Mouse (Mus musculus): ENCODE measurements around the gene Zfp866. TPM values are rescaled to one million over a fixed set of nuclear protein-coding genes. Genes with fewer than 3 reads are reported as not detected.

Zfp866 gene
- total RNA-seq (2015; ENCODE audit: low replicate concordance) (21.3 and 37.3 TPM in 2 replicates), total RNA-seq (2017; ENCODE audit: low replicate concordance) (37.1 and 60.5 TPM in 2 replicates)

- peak; percentile 97 for ATAC-seq (replicated peaks; ENCODE audit: low FRiP score, poor library complexity, severe bottlenecking)
Measured at GRCm38 (mm10) chr8:69790773-69791367, at the start of gene Zfp866, which contains the start of gene Atp13a1. TSS of gene Zfp866 (minus strand) at chr8:69791178. TSS of gene Atp13a1 (plus strand) at chr8:69791163.

- no peak for ATAC-seq (replicated peaks; ENCODE audit: low FRiP score, poor library complexity, severe bottlenecking)
Measured at GRCm38 (mm10) chr8:69837057-69837682, 46.2 kb upstream of the Zfp866 start.

GRCm38 (mm10) chr8:69832298-69832853, 41.4 kb upstream of the Zfp866 start, which contains the start of gene Pbx4:
TSS of gene Pbx4 (plus strand) at chr8:69832491.
- peak; percentile 96 for ATAC-seq (replicated peaks; ENCODE audit: low FRiP score, poor library complexity, severe bottlenecking)

DNA sequence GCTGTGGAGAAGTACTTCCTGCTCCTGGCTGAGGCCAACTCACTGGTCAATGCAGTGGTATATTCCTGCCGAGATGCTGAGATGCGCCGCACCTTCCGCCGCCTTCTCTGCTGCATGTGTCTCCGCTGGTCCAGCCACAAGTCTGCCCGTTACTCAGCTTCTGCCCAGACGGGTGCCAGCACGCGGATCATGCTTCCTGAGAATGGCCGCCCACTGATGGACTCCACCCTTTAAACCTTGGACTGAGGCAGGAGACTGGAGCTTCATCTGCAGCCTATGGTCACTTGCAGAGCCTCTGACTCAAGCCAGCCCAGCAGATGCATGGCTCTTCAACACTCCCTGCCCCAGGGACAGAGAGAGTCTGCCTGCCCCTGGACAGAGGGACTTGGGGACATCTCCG, 35.4 kb upstream of the Zfp866 start:
- no peak for ATAC-seq (replicated peaks; ENCODE audit: low FRiP score, poor library complexity, severe bottlenecking)

DNA sequence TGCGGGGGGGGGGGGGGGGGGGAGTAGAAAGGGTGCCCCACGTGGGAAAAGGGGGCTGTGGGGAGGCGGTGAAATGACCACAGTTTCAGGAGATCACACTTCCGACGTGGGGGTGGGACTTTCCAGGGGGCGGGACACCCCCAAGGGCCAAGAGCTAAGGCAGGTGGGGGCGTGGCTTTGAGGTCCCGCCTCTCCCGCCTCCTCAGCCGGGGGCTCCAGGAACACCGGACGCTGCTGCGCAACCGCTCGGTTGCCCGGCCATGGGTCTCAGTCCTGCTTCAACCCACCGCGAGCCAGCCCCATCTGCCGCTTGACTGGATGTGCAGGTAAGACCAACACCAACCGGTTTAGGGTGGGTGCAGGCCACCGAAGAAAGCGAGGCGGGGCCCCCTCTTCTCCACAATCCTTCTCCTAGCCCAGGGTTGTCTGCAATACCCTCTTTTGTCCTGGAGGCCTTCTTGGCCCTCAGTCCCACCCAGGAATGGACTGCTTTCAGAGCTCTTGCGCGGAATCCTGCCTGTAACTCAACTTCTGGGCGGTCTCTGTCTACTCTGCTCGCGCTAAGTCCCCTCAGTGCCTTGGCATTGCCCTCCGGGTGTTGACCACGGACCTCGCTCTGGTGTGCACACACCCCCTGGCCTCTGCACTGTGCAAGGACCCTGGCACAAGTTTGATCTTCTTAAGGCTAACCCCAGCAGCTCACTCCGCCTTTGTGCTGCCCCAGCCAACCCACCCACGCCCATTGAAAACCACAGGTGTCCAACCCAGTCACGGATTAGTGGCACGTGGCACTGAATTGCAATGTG, 31.6 kb upstream of the Zfp866 start, which contains the start of gene Lpar2:
Lpar2 (plus strand) TSS at position 44 of the 806 bp plus-strand sequence.
- peak; percentile 28; the same call in 1 of the 2 replicates for ATAC-seq (replicated peaks; ENCODE audit: low FRiP score, poor library complexity, severe bottlenecking)

GRCm38 (mm10) chr8:69821971-69822385, 31.0 kb upstream of the Zfp866 start:
- no peak for ATAC-seq (replicated peaks; ENCODE audit: low FRiP score, poor library complexity, severe bottlenecking)

DNA sequence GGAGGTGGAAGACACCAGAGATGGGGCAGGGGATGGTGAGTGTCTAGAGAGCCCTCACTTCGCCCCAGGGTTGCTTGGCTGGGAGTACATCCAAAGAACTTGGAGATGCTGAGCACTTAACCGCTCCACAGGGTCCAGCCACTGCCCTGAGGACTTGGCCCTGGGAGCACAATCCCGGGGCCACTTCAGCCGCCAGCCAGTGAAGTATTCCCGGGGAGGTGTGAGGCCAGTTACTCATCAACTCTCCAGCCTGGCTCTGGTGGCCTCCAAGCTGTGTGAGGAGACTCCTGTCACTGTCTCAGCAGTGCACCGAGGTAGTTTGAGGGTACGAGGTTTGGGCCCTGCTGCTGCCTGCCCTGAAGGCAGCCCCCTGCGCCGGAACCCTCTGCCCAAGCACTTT, 29.5 kb upstream of the Zfp866 start:
- no peak for ATAC-seq (replicated peaks; ENCODE audit: low FRiP score, poor library complexity, severe bottlenecking)

GRCm38 (mm10) chr8:69815396-69815795, 24.4 kb upstream of the Zfp866 start:
- ATAC-seq (replicated peaks; ENCODE audit: low FRiP score, poor library complexity, severe bottlenecking): no peak

DNA sequence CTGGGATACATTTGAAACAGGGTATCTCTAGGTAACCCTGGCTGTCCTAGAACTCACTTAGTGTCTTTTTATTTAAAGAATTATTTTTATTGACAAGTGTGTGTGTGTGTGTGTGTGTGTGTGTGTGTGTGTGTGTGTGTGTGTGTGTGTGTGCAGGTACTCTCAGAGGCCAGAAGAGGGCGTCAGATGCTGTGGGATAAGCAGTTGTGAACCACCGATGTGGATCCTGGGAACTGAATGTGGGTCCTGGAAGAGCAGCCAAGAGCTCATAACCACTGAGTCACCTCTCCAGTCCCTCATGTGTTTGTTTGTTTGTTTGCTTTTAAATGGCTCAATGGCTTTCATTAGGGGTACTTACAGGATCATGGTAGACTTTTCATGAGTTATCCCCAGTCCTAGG, 23.9 kb upstream of the Zfp866 start:
- ATAC-seq (replicated peaks; ENCODE audit: low FRiP score, poor library complexity, severe bottlenecking): no peak

DNA sequence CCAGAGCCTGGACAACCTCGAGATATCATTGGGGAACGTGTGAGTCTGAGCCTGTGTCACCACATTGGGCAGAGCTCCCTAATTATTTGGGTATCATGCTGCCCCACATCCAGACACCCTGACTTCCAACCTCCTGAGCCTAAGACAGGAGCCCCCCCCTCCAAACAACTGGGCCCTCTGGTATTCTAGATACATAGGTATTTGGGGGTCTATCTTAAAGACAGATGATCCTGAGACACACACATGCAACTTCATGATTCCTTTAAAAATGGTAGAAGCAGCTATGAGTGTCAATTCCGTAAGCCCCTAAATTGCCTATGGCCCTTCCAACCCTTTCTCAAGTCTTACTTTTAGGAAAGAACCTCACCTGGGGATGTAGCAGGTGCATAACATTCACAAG, 18.8 kb upstream of the Zfp866 start:
- ATAC-seq (replicated peaks; ENCODE audit: low FRiP score, poor library complexity, severe bottlenecking): no peak

DNA sequence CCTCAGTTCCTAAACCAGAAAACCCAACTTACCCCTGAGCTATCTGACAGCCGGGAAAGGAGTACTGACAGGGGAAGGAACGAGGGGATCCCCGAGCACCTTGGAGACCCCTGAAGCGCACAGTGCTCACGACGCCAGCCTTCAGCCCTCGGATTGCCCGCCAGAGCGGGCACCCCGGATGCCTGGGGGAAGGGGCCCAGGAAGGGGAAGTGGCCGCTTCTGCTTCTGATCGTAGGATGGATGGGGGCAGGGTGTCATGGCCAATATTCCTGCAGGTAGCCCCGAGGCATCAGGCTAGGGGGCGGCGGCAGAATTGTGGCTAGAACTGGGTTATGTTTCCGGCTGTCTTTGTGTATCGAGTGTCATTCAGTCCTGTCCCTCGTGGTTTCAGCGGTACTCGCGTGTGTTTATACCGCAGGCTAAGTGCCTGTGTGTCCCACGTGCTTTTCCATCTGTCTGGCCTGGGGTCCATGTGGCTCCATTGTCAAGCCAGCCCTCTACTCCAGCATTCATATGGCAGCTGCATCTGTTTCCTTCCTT, 18.0 kb upstream of the Zfp866 start:
- ATAC-seq (replicated peaks; ENCODE audit: low FRiP score, poor library complexity, severe bottlenecking): no peak

DNA sequence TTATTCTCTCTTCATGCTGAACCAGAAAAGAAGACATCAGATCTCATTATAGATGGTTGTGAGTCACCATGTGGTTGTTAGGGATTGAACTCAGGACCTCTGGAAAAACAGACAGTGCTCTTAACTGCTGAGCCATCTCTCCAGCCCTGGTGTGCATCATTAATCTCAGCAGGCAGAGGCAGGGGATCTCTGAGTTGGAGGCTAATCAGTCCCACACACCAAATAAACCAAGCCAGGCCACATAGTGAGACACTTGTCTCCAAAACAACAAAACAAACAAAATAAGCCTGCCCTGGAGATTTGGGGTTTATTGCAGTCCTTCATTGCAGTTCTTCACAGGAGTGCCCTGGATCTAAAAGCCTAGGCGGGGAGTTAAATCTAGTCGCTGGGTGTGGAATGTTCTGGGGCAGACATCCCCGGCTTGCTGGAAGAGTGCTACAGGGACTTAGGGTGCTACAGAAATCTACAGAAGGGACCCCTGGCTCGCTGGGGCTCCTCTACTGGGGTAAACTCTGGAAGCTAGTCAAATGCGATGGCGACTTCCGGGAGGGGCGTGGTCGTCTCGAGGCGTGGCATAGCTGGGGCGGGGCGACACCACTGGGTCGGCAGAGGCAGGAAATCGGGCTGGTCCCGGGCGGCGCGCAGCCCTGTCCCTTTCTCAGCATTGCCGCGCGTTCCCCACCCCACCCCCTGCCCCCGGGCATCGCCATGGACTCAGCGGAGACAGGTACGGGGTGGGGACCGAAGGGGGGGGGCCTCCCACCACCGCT, 17.3 kb upstream of the Zfp866 start, which contains the start of gene Gmip:
Gmip (plus strand) TSS at position 586 of the 770 bp plus-strand sequence.
- ATAC-seq (replicated peaks; ENCODE audit: low FRiP score, poor library complexity, severe bottlenecking): peak; percentile 92

GRCm38 (mm10) chr8:69807236-69807635, 16.3 kb upstream of the Zfp866 start:
- ATAC-seq (replicated peaks; ENCODE audit: low FRiP score, poor library complexity, severe bottlenecking): no peak

- no peak for ATAC-seq (replicated peaks; ENCODE audit: low FRiP score, poor library complexity, severe bottlenecking)
Measured at GRCm38 (mm10) chr8:69805491-69805890, 14.5 kb upstream of the Zfp866 start.

- ATAC-seq (replicated peaks; ENCODE audit: low FRiP score, poor library complexity, severe bottlenecking): no peak
Measured at GRCm38 (mm10) chr8:69805086-69805485, 14.1 kb upstream of the Zfp866 start.

GRCm38 (mm10) chr8:69804537-69804936, 13.6 kb upstream of the Zfp866 start:
- no peak for ATAC-seq (replicated peaks; ENCODE audit: low FRiP score, poor library complexity, severe bottlenecking)

DNA sequence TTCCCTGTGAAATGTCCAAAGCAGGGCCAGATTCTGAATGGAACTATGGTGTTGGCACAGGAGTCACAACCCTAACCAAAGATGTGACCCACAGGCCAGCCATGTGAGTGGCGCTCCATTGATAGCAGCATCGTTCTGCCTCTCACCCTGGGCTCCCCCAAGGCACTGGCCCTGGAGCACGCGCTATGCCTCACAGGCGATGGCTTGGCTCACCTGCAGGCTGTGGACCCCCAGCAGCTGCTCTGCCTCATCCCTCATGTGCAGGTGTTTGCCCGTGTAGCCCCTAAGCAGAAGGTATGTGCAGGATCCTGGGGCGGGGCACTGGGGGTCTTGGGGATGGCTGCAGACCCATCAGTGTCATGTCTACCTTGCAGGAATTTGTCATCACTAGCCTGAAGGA, 12.4 kb upstream of the Zfp866 start:
- no peak for ATAC-seq (replicated peaks; ENCODE audit: low FRiP score, poor library complexity, severe bottlenecking)

GRCm38 (mm10) chr8:69802216-69802615, 11.2 kb upstream of the Zfp866 start:
- no peak for ATAC-seq (replicated peaks; ENCODE audit: low FRiP score, poor library complexity, severe bottlenecking)

- no peak for ATAC-seq (replicated peaks; ENCODE audit: low FRiP score, poor library complexity, severe bottlenecking)
Measured at GRCm38 (mm10) chr8:69801796-69802195, 10.8 kb upstream of the Zfp866 start.
